Mouse (Mus musculus) midbrain, embryonic 13.5 days (tissue): ENCODE measurements at regions not wholly inside any gene's neighbourhood (a gene's known extent, or its start where the extent isn't known, plus 50 kb on each side); places are given as distances from the start of the nearest gene placed in this dataset.

Experiments
- ATAC-seq: fragments of 200-750 bp; cut with Nextera tagmentation; 2 replicates; pipeline ENCODE4 v1.8.0; 2017; ENCODE audit warnings: mild to moderate bottlenecking, moderate TSS enrichment, moderate library complexity
- H3K27ac ChIP-seq: fragments of 300-500 bp; sonication (generic); 2 replicates; pipeline ENCODE4 v1.5.1; 2015; ENCODE audit warnings: inconsistent platforms, mild to moderate bottlenecking, moderate library complexity
- H3K27me3 ChIP-seq: fragments of 300-500 bp; sonication (generic); 2 replicates; pipeline ENCODE4 v1.6.1; 2015; ENCODE audit warnings: mild to moderate bottlenecking, inconsistent platforms
- H3K36me3 ChIP-seq: fragments of 300-500 bp; sonication (generic); 2 replicates; pipeline ENCODE4 v1.6.1; 2015; ENCODE audit warnings: mild to moderate bottlenecking, inconsistent platforms
- H3K4me1 ChIP-seq: fragments of 300-500 bp; sonication (generic); replicated peaks from 2 replicates; pipeline ENCODE4 v1.6.1; 2015; ENCODE audit warnings: inconsistent platforms
- H3K4me2 ChIP-seq: fragments of 300-500 bp; sonication (generic); replicated peaks from 2 replicates; pipeline ENCODE4 v1.6.1; 2015; ENCODE audit warnings: moderate library complexity, mild to moderate bottlenecking, inconsistent platforms
- H3K4me3 ChIP-seq: fragments of 300-500 bp; sonication (generic); replicated peaks from 2 replicates; pipeline ENCODE4 v1.5.1; 2015; ENCODE audit warnings: mild to moderate bottlenecking, inconsistent platforms
- H3K9ac ChIP-seq: fragments of 300-500 bp; sonication (generic); replicated peaks from 2 replicates; pipeline ENCODE4 v1.6.1; 2015; ENCODE audit warnings: mild to moderate bottlenecking, inconsistent platforms
- H3K9me3 ChIP-seq: fragments of 300-500 bp; sonication (generic); 2 replicates; pipeline ENCODE4 v1.6.1; 2016; ENCODE audit warnings: mild to moderate bottlenecking, inconsistent platforms
- WGBS: fragments of 180-500 bp; shearing (Covaris S2); methylation state at CpG from one replicate; pipeline ENCODE4 v1.1.7; 2015; 5-methylcytosine and 5-hydroxymethylcytosine counted together

DNA sequence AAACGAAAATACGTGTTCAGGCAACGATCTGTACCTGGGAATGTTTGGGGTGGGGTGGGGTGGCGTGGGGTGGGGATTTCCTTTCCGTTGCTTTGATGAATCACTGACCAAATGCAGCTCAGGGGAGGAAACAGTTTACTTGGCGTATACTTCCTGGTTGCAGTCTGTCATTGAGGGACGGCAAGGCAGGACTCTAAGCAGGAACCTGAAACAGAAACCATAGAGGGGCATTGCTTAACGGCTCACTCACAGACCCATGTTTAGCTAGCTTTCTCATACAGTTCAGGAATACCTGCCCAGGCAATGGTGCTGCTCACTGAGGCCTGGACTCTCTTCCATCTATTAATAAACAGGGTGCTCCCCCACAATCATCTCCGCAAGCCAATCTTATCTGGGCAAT is 55.1 kb upstream of the Smox start:
- H3K9ac ChIP-seq = no peak overlapping the region
- 88% methylated on average over 9 of the region's 9 CpGs for WGBS
- ATAC-seq = no peak
- H3K27me3 ChIP-seq = no peaks in the 10 kb centered on the region
- H3K4me3 ChIP-seq = no peak overlapping the region
- H3K36me3 ChIP-seq = no peaks in the 10 kb centered on the region
- no peak overlapping the region for H3K27ac ChIP-seq
- H3K4me1 ChIP-seq = no peaks in the 10 kb centered on the region
- no peaks in the 10 kb centered on the region for H3K9me3 ChIP-seq
- H3K4me2 ChIP-seq = no peak overlapping the region

- 92% methylated on average over 4 of the region's 4 CpGs for WGBS
- no peak overlapping the region for H3K9ac ChIP-seq
Observed at GRCm38 (mm10) chr2:131430474-131430873, 60.8 kb upstream of the Smox start.

DNA sequence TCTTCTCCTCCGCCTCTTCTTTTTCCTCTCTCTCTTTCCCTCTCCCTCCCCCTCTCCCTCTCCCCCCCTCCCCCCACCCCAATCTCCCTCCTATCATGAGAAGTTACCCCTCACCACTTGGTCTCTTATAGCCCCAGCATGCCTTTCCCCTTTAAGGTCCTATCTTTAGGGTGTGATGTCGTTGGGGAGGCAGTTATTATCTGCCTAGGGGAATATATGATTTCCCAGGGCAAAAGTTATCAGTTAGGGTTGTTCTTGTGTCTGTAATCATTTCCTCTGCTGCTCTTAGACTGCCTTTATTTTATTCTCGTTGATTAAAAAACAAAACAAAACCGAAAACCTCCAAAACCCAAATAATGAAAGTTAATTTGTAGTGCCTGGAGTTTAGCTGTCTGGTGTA is 63.2 kb upstream of the Smox start:
- Histone ChIP-seq H3K4me3 (no peak overlapping the region), H3K4me2 (no peak overlapping the region), H3K4me1 (no peaks in the 10 kb centered on the region), H3K9me3 (no peaks in the 10 kb centered on the region), H3K27ac (no peak overlapping the region), H3K36me3 (no peaks in the 10 kb centered on the region), H3K27me3 (no peaks in the 10 kb centered on the region), H3K9ac (no peak overlapping the region)
- WGBS = 76% methylated on average over 4 of the region's 4 CpGs
- ATAC-seq = no peak

More at GRCm38 (mm10) chr2:131430474-131430873, 60.8 kb upstream of the Smox start:
- Histone ChIP-seq H3K27ac (no peak overlapping the region), H3K36me3 (no peaks in the 10 kb centered on the region), H3K4me2 (no peak overlapping the region), H3K4me3 (no peak overlapping the region), H3K27me3 (no peaks in the 10 kb centered on the region), H3K9me3 (no peaks in the 10 kb centered on the region), H3K4me1 (no peaks in the 10 kb centered on the region)
- ATAC-seq = no peak

- no peak overlapping the region for H3K4me2 ChIP-seq
- H3K36me3 ChIP-seq = no peaks in the 10 kb centered on the region
- H3K9ac ChIP-seq = no peak overlapping the region
- no peaks in the 10 kb centered on the region for H3K9me3 ChIP-seq
- no peaks in the 10 kb centered on the region for H3K27me3 ChIP-seq
- H3K4me3 ChIP-seq = no peak overlapping the region
- no peak for ATAC-seq
- no peaks in the 10 kb centered on the region for H3K4me1 ChIP-seq
- no peak overlapping the region for H3K27ac ChIP-seq
Observed at GRCm38 (mm10) chr2:131426941-131427340, 64.4 kb upstream of the Smox start.

GRCm38 (mm10) chr2:131423616-131424320 is 67.5 kb upstream of the Smox start:
- no peak overlapping the region for H3K27ac ChIP-seq
- H3K9ac ChIP-seq = no peak overlapping the region
- 79% methylated on average over 11 of the region's 11 CpGs for WGBS
- no peak for ATAC-seq
- no peak overlapping the region for H3K4me3 ChIP-seq
- no peaks in the 10 kb centered on the region for H3K36me3 ChIP-seq
- no peak overlapping the region for H3K4me2 ChIP-seq
- no peaks in the 10 kb centered on the region for H3K4me1 ChIP-seq
- no peaks in the 10 kb centered on the region for H3K27me3 ChIP-seq
- H3K9me3 ChIP-seq = no peaks in the 10 kb centered on the region

DNA sequence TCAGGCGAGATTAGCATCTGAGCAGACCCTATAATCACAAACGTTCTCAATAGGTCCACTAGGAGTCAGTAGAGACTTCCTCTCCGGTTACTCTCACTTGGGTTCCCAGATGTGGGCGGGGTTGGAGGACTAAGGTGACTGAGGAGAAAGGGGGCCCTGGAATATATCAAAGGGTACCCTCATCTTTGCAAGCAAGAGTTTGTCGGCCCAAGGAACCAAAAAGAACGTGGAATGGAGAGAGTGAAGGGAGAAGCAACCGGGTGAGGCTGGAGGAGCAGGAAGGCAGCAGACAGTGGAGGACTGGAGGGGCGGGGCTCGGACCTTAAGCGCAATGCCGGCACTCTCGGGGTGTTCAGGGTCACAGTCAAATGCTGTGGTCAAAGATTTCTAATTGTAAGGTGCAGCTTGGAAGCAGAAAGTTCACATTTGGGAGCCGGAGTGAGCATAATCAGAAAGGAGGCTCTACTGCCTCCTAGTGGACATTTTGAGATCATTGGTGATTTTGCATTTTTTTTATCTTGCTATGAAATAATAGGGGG is 68.3 kb upstream of the Smox start:
- peak overlapping the region; percentile 52 for H3K4me3 ChIP-seq
- no peaks in the 10 kb centered on the region for H3K9me3 ChIP-seq
- under 1% methylated on average over 13 of the region's 13 CpGs for WGBS
- H3K36me3 ChIP-seq = no peaks in the 10 kb centered on the region
- ATAC-seq = peak; percentile 87
- H3K27me3 ChIP-seq = no peaks in the 10 kb centered on the region
- no peaks in the 10 kb centered on the region for H3K4me1 ChIP-seq
- no peak overlapping the region for H3K27ac ChIP-seq
- peak overlapping the region; percentile 69 for H3K4me2 ChIP-seq
- H3K9ac ChIP-seq = peak overlapping the region; percentile 61; the same call in 1 of the 2 replicates

- 78% methylated on average over 7 of the region's 7 CpGs for WGBS
Observed at GRCm38 (mm10) chr2:131418130-131418529, 65.4 kb upstream of the Rnf24 start.

DNA sequence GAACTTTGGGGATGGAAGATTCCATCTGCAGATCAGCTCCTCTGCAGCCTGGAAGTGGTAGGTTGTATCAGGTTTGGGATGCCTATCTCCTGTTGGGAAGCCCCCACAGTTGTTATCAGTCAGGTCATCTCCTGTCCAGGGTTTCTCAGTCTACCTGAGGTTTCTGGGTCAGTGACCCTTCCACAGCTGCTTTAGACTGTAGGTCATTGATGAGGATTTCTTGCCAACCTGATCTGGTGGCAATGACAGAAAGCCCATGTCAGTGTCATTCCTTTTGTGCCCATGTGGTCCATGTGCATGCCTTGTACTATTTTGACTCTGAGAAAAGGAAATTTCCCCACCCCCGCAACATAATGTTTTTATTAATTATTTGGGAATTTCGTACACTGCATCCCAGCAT is 64.8 kb upstream of the Rnf24 start:
- H3K36me3 ChIP-seq = no peaks in the 10 kb centered on the region
- no peaks in the 10 kb centered on the region for H3K4me1 ChIP-seq
- no peak for ATAC-seq
- H3K9me3 ChIP-seq = no peaks in the 10 kb centered on the region
- 88% methylated on average over 2 of the region's 2 CpGs for WGBS
- H3K27me3 ChIP-seq = no peaks in the 10 kb centered on the region
- no peak overlapping the region for H3K27ac ChIP-seq
- no peak overlapping the region for H3K4me3 ChIP-seq
- H3K9ac ChIP-seq = no peak overlapping the region
- H3K4me2 ChIP-seq = no peak overlapping the region

More at GRCm38 (mm10) chr2:131418130-131418529, 65.4 kb upstream of the Rnf24 start:
- no peaks in the 10 kb centered on the region for H3K36me3 ChIP-seq
- H3K4me2 ChIP-seq = no peak overlapping the region
- H3K9me3 ChIP-seq = no peaks in the 10 kb centered on the region
- H3K4me1 ChIP-seq = no peaks in the 10 kb centered on the region
- ATAC-seq = no peak
- no peak overlapping the region for H3K9ac ChIP-seq
- no peak overlapping the region for H3K4me3 ChIP-seq
- H3K27ac ChIP-seq = no peak overlapping the region
- no peaks in the 10 kb centered on the region for H3K27me3 ChIP-seq

GRCm38 (mm10) chr2:131416482-131416881 is 63.8 kb upstream of the Rnf24 start:
- H3K36me3 ChIP-seq = no peaks in the 10 kb centered on the region
- H3K27me3 ChIP-seq = no peaks in the 10 kb centered on the region
- H3K4me1 ChIP-seq = no peaks in the 10 kb centered on the region
- no peak for ATAC-seq
- H3K27ac ChIP-seq = no peak overlapping the region
- no peak overlapping the region for H3K4me3 ChIP-seq
- no peak overlapping the region for H3K4me2 ChIP-seq
- 40% methylated on average over 6 of the region's 6 CpGs for WGBS
- no peak overlapping the region for H3K9ac ChIP-seq
- no peaks in the 10 kb centered on the region for H3K9me3 ChIP-seq

GRCm38 (mm10) chr2:131410906-131411520 is 58.3 kb upstream of the Rnf24 start:
- H3K4me3 ChIP-seq = no peak overlapping the region
- H3K9ac ChIP-seq = no peak overlapping the region
- H3K36me3 ChIP-seq = no peaks in the 10 kb centered on the region
- H3K4me2 ChIP-seq = no peak overlapping the region
- 85% methylated on average over 5 of the region's 5 CpGs for WGBS
- H3K9me3 ChIP-seq = no peaks in the 10 kb centered on the region
- ATAC-seq = no peak
- no peaks in the 10 kb centered on the region for H3K4me1 ChIP-seq
- H3K27ac ChIP-seq = no peak overlapping the region
- no peaks in the 10 kb centered on the region for H3K27me3 ChIP-seq

- Histone ChIP-seq H3K9me3 (no peaks in the 10 kb centered on the region), H3K36me3 (no peaks in the 10 kb centered on the region), H3K27ac (no peak overlapping the region), H3K9ac (no peak overlapping the region), H3K27me3 (no peaks in the 10 kb centered on the region), H3K4me3 (no peak overlapping the region), H3K4me2 (no peak overlapping the region), H3K4me1 (no peaks in the 10 kb centered on the region)
- ATAC-seq = no peak
- 94% methylated on average over 5 of the region's 5 CpGs for WGBS
Observed at GRCm38 (mm10) chr2:131407337-131407736, 54.6 kb upstream of the Rnf24 start.

DNA sequence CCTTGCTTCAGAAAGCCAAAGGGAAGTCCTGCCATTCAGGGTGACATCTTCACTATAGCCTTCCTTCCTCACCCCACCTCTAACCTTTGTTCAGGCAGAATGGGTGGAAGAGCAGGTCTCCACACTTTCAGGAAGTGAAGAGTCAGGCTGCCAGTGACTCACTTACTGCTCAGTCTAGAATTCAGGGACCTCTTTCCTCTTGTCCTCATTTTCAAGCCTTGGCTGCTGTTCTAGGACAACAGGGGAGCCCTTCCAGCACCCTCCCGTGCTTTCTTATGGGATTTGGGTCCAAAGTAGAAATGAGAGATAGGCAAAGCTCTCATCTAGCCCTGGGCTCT is 51.5 kb upstream of the Rnf24 start:
- Histone ChIP-seq H3K27ac (no peak overlapping the region), H3K4me3 (no peak overlapping the region), H3K4me1 (no peaks in the 10 kb centered on the region), H3K36me3 (no peaks in the 10 kb centered on the region), H3K9me3 (no peaks in the 10 kb centered on the region), H3K27me3 (no peaks in the 10 kb centered on the region), H3K4me2 (no peak overlapping the region), H3K9ac (no peak overlapping the region)
- WGBS = 43% methylated on average over 1 of the region's 1 CpGs
- no peak for ATAC-seq
